Mouse (Mus musculus): ENCODE measurements around the gene Vstm4. TPM values are rescaled to one million over a fixed set of nuclear protein-coding genes. Genes with fewer than 3 reads are reported as not detected.

Vstm4 gene
- 6.1 and 7.3 TPM in 2 replicates for polyA plus RNA-seq (2012; rRNA removed)

GRCm38 (mm10) chr14:32856681-32857328, at the start of gene Vstm4:
Vstm4 (plus strand) TSS chr14:32856756.
- peak in 1 of 2 experiments; percentile 31 for DNase-seq (ENCODE audit: extremely low spot score in 1 of 2, low spot score in 1 of 2)

- no peak for DNase-seq (ENCODE audit: extremely low spot score in 1 of 2, low spot score in 1 of 2)
These were observed 46.4 kb upstream of the Vstm4 start for GRCm38 (mm10) chr14:32810111-32810510.

- no peak for DNase-seq (ENCODE audit: extremely low spot score in 1 of 2, low spot score in 1 of 2)
These were observed 44.1 kb upstream of the Vstm4 start for GRCm38 (mm10) chr14:32812429-32812828.

GRCm38 (mm10) chr14:32814961-32815360, 41.6 kb upstream of the Vstm4 start:
- no peak for DNase-seq (ENCODE audit: extremely low spot score in 1 of 2, low spot score in 1 of 2)

- no peak for DNase-seq (ENCODE audit: extremely low spot score in 1 of 2, low spot score in 1 of 2)
These were observed 40.0 kb upstream of the Vstm4 start for GRCm38 (mm10) chr14:32816533-32816932.

GRCm38 (mm10) chr14:32817258-32817657, 39.3 kb upstream of the Vstm4 start:
- no peak for DNase-seq (ENCODE audit: extremely low spot score in 1 of 2, low spot score in 1 of 2)

- no peak for DNase-seq (ENCODE audit: extremely low spot score in 1 of 2, low spot score in 1 of 2)
These were observed 37.3 kb upstream of the Vstm4 start for GRCm38 (mm10) chr14:32819297-32819696.

GRCm38 (mm10) chr14:32822812-32823211, 33.7 kb upstream of the Vstm4 start:
- no peak for DNase-seq (ENCODE audit: extremely low spot score in 1 of 2, low spot score in 1 of 2)

GRCm38 (mm10) chr14:32823861-32824260, 32.7 kb upstream of the Vstm4 start:
- DNase-seq (ENCODE audit: extremely low spot score in 1 of 2, low spot score in 1 of 2): no peak

GRCm38 (mm10) chr14:32824267-32825150, 32.0 kb upstream of the Vstm4 start:
- DNase-seq (ENCODE audit: extremely low spot score in 1 of 2, low spot score in 1 of 2): no peak

- no peak for DNase-seq (ENCODE audit: extremely low spot score in 1 of 2, low spot score in 1 of 2)
These were observed 31.0 kb upstream of the Vstm4 start for GRCm38 (mm10) chr14:32825426-32826032.

- DNase-seq (ENCODE audit: extremely low spot score in 1 of 2, low spot score in 1 of 2): no peak
These were observed 29.4 kb upstream of the Vstm4 start for GRCm38 (mm10) chr14:32827165-32827564.

GRCm38 (mm10) chr14:32827994-32828650, 28.4 kb upstream of the Vstm4 start:
- peak; percentile 11 to 22 for DNase-seq (ENCODE audit: extremely low spot score in 1 of 2, low spot score in 1 of 2)

- no peak for DNase-seq (ENCODE audit: extremely low spot score in 1 of 2, low spot score in 1 of 2)
These were observed 22.7 kb upstream of the Vstm4 start, which contains the start of gene Fam170b for GRCm38 (mm10) chr14:32833847-32834246. Fam170b (plus strand) TSS chr14:32833962.

GRCm38 (mm10) chr14:32835181-32835580, 21.4 kb upstream of the Vstm4 start:
- no peak for DNase-seq (ENCODE audit: extremely low spot score in 1 of 2, low spot score in 1 of 2)

GRCm38 (mm10) chr14:32835596-32835995, 21.0 kb upstream of the Vstm4 start:
- no peak for DNase-seq (ENCODE audit: extremely low spot score in 1 of 2, low spot score in 1 of 2)

- DNase-seq (ENCODE audit: extremely low spot score in 1 of 2, low spot score in 1 of 2): no peak
These were observed 20.4 kb upstream of the Vstm4 start for GRCm38 (mm10) chr14:32836191-32836590.

- no peak for DNase-seq (ENCODE audit: extremely low spot score in 1 of 2, low spot score in 1 of 2)
These were observed 14.5 kb upstream of the Vstm4 start for GRCm38 (mm10) chr14:32842052-32842451.

- DNase-seq (ENCODE audit: extremely low spot score in 1 of 2, low spot score in 1 of 2): no peak
These were observed 2.5 kb upstream of the Vstm4 start for GRCm38 (mm10) chr14:32854059-32854458.

GRCm38 (mm10) chr14:32856246-32856645, 310 bp upstream of the Vstm4 start:
- no peak for DNase-seq (ENCODE audit: extremely low spot score in 1 of 2, low spot score in 1 of 2)

- no peak for DNase-seq (ENCODE audit: extremely low spot score in 1 of 2, low spot score in 1 of 2)
These were observed 1.8 kb downstream of the Vstm4 start for GRCm38 (mm10) chr14:32858361-32858760.

All from frontal cortex, adult 2 months (tissue).